Mouse (Mus musculus) layer of hippocampus, adult 2 months (tissue): ENCODE results near the gene Secisbp2. TPM values are rescaled to one million over a fixed set of nuclear protein-coding genes. Genes with fewer than 3 reads are reported as not detected.

ENCODE experiments used
- DNase-seq, 2 experiments: peaks; one replicate each; pipeline ENCODE4 v3.0.0; 2022; ENCODE audit warnings: low spot score in 2 of 2
- H3K27ac ChIP-seq: fragments of 200-600 bp; 2 replicates; pipeline ENCODE4 v1.8.1; 2022
- H3K4me3 ChIP-seq: fragments of 200-600 bp; 2 replicates; pipeline ENCODE4 v1.8.1; 2022; ENCODE audit warnings: mild to moderate bottlenecking
- CTCF ChIP-seq: fragments of 200-600 bp; conservative IDR thresholded peaks from 2 replicates; pipeline ENCODE4 v1.8.1; 2022; ENCODE audit warnings: antibody characterized with exemption, mild to moderate bottlenecking, moderate library complexity
- total RNA-seq, 2 experiments: library from RNA; stranded (reverse); gene quantifications; 2 replicates each; pipeline ENCODE4 v1.2.3; 2021

Gene Secisbp2
- total RNA-seq, 2 experiments from 2014 or later = 22.5 to 22.9 TPM

DNA sequence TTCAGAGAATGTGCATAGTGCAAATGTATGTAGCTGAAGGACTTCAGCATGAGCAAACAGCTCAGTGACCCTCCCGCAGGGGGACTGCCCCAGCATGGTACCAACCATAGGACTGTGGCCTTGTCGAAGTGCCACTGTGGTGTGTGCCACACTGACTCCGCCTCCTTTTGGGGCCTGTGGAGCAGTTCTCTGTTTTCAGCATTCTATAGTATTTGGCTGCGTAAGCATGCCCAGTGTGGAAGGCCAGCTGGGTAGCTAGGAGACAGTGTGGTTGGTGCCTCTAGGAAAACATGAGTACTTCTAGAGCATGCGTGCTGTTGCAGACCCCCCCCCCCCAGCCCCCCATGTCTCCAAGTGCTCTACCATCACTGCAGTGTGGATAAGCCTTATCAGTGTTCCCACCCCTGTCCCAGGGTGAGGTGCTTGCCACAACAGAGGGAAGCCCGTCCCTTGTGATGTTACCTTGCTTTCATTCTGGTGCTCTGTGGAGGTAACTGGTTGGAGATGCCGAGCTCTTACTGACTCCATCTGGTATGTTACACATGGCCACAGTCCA lies 26.2 kb downstream of the Secisbp2 start:
- no peak for DNase-seq
- Histone ChIP-seq H3K4me3 (no peak overlapping the region), H3K27ac (peak overlapping the region; percentile 50; the same call in 1 of the 2 replicates)
- TF ChIP-seq CTCF = no peak

DNA sequence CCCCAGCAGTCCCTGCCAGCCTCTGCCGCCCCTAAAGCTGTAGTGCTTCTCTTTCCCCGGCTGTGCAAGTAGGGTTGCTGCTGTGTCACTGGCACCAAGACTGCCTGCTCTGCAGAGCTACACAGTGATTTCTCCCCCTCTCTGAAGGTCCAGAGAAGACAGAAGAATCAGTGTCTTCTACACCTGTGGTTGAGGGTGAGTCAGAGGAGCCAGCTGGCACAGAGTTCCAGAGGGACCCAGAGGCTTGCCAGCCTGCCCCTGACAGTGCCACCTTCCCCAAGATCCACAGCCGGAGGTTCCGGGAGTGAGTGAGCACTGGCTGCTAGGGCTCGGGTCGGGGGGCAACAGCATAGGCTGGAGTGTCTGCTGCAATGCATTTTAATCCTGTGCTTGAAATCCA lies 27.2 kb downstream of the Secisbp2 start:
- TF ChIP-seq CTCF = no peak

DNA sequence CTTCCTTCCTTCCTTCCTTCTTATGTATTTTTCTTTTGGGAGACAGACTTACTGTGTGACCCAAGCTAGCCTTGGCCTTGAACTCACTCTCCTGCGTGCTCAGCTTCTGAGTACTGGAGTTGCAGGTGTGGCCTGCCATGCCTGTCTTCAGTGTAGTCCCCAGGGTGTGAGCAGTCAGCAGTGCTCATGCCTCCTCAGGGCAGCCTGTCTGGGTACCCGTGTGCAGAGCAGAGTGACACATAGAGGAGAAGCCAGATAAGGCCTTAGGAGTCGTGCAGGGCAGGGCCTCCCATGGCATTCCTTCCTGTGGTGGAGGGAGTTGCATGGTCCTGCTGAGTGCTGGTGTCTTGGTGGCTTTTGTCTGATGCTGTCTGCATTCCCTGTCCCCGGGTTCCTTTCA lies 27.8 kb downstream of the Secisbp2 start:
- no peak for DNase-seq
- H3K4me3 ChIP-seq = no peak overlapping the region
- TF ChIP-seq CTCF = no peak
- no peak overlapping the region for H3K27ac ChIP-seq

More for the DNA sequence above, 27.2 kb downstream of the Secisbp2 start:
- DNase-seq = no peak
- peak overlapping the region; percentile 58 for H3K27ac ChIP-seq
- no peak overlapping the region for H3K4me3 ChIP-seq

DNA sequence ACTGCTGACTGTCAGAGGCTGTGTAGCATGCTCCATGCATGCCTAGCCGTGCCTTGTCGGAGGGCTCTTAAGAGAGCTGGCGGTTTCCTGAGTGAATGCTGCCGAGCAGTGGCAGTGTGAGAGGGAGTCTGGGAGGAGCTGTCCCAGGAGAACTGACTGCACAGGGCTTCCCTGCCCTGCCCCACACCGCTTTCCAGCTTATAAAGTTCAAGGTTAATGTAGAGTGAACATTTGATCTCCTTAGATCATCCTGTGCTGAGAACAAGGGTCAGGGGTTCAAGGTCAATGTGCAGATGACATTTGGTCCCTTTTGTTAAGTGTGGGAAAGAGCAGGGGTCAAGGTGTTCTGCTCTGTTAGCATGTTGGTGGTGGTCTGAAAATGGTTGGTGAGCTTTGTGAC lies 29.6 kb downstream of the Secisbp2 start:
- TF ChIP-seq CTCF = no peak
- no peak for DNase-seq
- H3K27ac ChIP-seq = no peak overlapping the region
- H3K4me3 ChIP-seq = no peak overlapping the region

DNA sequence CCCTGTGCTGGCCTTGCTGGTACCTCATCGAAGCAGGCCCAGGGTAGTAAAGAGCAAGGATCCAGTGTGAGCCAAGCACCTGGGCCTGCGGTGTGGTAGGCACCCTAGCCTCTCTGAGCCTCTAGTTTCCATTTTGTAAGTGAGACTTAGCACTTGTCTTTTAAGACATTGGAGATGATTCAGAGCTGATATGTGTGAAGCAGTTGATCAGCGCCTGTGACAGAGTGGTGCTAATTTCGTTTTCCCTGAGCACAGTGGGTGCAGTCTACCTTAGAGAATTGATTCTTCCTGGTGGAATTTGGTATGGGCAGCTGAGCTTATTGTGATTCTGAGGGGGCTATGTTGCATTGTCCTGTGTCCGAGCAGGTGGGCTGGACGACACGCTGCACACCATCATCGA lies 30.1 kb downstream of the Secisbp2 start:
- no peak overlapping the region for H3K4me3 ChIP-seq
- no peak for DNase-seq
- TF ChIP-seq CTCF = no peak
- no peak overlapping the region for H3K27ac ChIP-seq

DNA sequence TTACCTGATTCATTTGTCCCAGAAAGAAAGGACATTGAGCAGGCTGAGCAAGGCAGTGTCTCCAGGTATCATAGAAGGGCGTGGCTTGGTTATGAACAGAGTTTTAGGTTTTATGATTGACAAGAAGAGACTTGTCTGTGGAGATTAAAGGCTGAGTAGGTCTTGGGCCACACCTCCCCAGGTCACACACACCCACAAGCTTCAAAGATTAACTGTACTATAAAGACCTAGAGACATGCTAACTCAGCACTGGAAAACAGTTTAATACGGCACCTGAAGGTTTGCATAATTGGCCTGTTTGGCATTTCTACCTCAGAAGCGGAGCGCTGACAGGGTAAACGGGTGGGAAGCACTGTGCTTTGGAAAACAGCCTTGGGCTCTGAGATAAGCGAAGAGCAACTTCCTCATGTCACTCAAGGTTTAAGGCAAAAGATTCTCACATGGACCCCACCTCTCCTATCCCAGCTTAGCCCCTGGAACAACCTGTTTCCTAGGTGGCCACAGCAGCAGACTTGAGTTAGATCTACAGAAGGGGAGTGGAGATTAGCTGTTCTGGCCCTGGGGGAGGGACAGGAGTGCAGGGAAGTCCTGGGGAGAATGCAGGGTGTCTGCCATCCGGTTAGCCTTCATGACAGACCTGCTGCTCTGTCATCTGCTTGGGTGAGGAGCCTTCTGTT lies 33.9 kb downstream of the Secisbp2 start:
- no peak for DNase-seq
- no peak overlapping the region for H3K27ac ChIP-seq
- TF ChIP-seq CTCF = no peak
- no peak overlapping the region for H3K4me3 ChIP-seq

DNA sequence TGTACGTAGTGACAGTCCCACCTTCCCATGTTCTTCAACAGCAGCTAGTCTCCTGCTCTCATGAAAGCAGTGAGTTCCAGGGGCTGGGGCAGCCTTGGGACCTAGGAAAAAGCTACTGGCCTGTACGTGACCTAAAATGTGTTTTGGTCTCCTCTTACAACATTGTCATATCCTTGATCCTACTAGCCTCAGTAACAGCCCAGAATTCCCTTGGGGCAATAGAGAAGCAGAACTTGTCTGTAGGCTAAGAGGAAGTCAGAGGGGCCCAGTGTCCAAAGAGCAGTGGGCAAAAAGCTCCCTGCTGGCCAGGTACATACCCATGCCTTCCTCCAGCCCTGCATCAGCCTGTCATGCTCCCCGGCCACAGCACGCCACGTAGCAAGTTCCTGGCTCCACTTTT lies 35.5 kb downstream of the Secisbp2 start:
- no peak for TF ChIP-seq CTCF
- Histone ChIP-seq H3K27ac (no peak overlapping the region), H3K4me3 (no peak overlapping the region)
- DNase-seq = no peak

DNA sequence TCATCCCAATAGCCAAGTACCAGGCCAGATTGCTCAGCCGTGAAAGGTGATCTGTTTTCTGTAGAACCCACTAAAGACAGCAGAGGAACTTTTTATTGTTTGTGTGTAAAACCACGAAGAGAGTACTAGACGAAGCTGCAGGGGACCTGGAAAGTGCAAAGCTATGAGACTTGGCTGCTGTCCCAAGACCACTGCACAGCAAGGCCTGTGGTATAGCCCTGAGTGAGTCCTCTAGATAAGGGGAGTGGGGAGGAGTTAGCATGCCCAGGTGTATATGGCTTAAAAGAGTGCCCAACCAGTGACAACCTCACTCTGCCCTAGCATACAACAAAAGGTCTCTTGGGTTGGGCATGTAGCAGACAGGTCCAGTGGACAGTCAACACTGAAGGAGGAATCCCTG lies 37.2 kb downstream of the Secisbp2 start:
- no peak for TF ChIP-seq CTCF
- DNase-seq = no peak
- H3K4me3 ChIP-seq = no peak overlapping the region
- no peak overlapping the region for H3K27ac ChIP-seq

DNA sequence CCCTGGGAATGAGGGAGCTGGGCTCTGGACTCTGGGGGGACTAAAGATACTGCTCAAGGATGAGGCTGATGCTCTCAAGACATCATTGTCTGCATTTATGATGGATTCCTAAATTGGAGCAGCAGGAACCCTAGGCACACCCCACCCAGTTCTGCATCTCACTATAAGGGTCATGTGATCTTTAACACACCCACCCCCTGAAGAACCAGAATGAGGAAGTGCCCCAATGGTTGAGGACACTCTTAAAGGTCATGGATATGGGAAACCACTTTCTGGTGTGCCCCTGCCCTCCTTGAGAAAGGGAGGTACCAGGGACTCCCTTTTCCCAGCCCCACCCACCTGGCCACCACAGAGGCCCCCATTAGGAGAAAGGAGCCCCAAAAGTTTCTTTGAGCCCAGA lies 45.0 kb downstream of the Secisbp2 start:
- TF ChIP-seq CTCF = no peak
- Histone ChIP-seq H3K27ac (no peak overlapping the region), H3K4me3 (no peak overlapping the region)
- DNase-seq = no peak

DNA sequence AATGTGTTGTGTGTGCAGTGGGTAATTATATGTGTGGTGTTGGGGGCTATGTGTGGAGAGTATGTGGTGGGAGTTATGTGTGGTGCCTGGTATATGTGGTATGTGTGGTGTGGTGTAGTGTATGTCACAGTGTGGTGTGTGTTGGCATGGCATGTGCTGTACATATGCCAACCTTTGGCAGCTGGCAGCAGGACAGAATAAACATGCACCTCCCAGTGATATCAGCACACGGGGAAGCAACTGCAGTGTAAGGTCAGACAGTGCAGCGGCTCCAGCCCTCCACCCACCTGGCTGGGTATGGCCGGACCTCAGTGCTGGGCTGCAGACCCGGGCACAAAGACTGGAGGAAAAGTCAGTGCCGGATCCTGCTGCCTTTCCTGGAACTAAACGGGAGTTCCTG lies 46.0 kb downstream of the Secisbp2 start:
- no peak for TF ChIP-seq CTCF
- Histone ChIP-seq H3K4me3 (no peak overlapping the region), H3K27ac (no peak overlapping the region)
- no peak for DNase-seq

DNA sequence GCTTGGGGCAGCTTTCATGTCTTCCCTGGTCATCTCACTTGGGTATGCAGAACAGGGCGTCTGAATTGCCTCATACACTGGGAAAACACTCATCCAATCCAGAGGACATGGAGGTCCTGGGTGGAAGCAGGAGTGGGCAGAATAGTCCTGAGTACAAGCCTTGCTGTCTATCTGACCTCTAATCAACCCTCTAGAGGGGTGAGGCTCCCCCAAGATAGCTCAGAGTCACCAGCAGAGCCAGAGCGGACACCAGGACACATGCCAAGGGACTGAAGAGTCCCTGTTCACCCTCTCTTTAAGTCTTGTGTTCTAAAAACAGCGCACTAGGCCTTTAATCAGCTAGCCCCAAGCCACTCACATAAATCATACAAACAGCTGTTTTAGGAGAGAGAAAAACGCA lies 46.4 kb downstream of the Secisbp2 start:
- no peak for DNase-seq
- Histone ChIP-seq H3K27ac (no peak overlapping the region), H3K4me3 (no peak overlapping the region)
- TF ChIP-seq CTCF = no peak

DNA sequence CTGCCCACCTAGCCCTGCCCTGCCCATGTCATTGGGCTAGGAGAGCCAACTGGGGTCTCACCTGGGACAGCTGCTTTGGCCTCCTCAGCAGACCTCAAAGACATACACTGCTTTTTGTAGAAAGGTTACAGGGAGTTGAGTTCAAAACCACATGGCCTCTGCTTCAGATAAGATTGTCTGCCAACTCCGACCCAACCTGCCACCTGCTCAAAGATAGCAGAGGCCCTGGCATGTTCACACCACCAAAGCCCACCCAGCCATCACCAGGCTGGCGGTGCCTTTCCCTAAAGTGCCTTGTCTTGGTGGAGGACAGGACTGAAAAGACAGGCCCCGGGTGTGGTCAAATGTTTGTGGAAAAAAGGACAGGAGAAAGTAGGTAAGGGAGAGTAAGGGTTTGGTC lies 46.8 kb downstream of the Secisbp2 start:
- no peak overlapping the region for H3K4me3 ChIP-seq
- no peak overlapping the region for H3K27ac ChIP-seq
- no peak for DNase-seq
- TF ChIP-seq CTCF = no peak

DNA sequence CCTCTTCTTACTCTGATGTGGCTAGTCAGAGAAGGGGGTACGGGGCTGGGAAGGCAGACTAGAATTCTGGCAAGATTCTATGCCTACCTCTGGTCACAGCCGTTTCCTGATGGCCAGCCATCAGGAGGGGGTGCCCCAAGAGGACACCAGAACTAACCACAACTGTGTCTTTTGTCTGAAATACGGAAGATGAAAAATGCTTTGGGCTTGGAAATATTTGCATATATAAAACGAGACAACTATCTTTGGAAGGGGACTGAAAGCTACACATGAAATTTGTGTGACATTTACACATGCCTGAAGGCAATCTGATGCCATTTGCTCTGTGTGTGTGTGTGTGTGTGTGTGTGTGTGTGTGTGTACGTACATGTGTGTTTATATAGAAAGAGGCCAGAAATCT lies 52.4 kb downstream of the Secisbp2 start:
- Histone ChIP-seq H3K4me3 (no peak overlapping the region), H3K27ac (no peak overlapping the region)
- no peak for TF ChIP-seq CTCF
- DNase-seq = no peak
